Mouse (Mus musculus) E14TG2a.4 (cell line): Measurements from ENCODE around the gene Maats1.
A peak's percentile ranks its signal among the peaks of the same experiment; 100 is the strongest.

Source experiments
- H3K27me3 ChIP-seq: 2 replicates; pipeline ENCODE4 v1.6.1; 2014; ENCODE audit warnings: low read length, control low read depth; ENCODE audit not compliant: insufficient read depth
- H3K36me3 ChIP-seq: 2 replicates; pipeline ENCODE4 v1.6.1; 2014; ENCODE audit warnings: low read length, control low read depth; ENCODE audit not compliant: insufficient read depth
- H3K4me1 ChIP-seq: replicated peaks from 2 replicates; pipeline ENCODE4 v1.6.1; 2014; ENCODE audit warnings: low read depth, low read length, control low read depth
- H3K4me3 ChIP-seq: replicated peaks from 2 replicates; pipeline ENCODE4 v1.5.1; 2014; ENCODE audit warnings: mild to moderate bottlenecking, low read length
- H3K9me3 ChIP-seq: 2 replicates; pipeline ENCODE4 v1.6.1; 2014; ENCODE audit warnings: low read length, control low read depth
- CTCF ChIP-seq: conservative IDR thresholded peaks from 2 replicates; pipeline ENCODE4 v1.5.1; 2014; ENCODE audit warnings: low read length
- NANOG ChIP-seq: IDR thresholded peaks from 2 replicates; pipeline ENCODE4 v1.6.1; 2014; ENCODE audit warnings: borderline replicate concordance, low read length, mixed read lengths
- POU5F1 ChIP-seq: IDR thresholded peaks from 2 replicates; pipeline ENCODE4 v1.6.1; 2014; ENCODE audit warnings: low read length, borderline replicate concordance

Gene Maats1

DNA sequence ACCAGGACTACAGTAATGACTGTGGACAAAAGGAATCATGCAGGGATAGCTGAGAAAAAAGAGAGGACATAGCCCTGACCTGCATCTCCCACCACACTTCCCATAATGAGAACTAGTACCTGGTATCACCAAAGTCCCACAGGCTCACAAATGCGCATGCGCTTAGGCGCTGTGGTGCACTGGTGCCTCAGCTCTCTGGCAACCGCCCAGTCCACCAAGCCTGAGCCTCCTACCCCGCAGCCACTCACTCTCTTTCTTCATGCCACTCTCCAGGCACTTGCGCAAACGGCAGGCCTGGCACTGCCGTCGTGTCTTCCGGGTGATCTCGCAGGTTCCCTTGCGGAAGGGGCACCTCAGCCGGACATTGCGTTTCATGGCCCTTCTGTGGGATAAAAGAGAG, 87.9 kb downstream of the Maats1 start:
- Histone ChIP-seq H3K36me3 (no peaks in the 10 kb centered on the region), H3K9me3 (no peaks in the 10 kb centered on the region), H3K27me3 (peaks cover 70% of the 10 kb centered on the region), H3K4me3 (peak overlapping the region; percentile 75), H3K4me1 (peaks cover 18% of the 10 kb centered on the region)
- TF ChIP-seq CTCF: no peak
- no peak for TF ChIP-seq POU5F1

GRCm38 (mm10) chr16:38250467-38250866, 91.5 kb downstream of the Maats1 start:
- TF ChIP-seq POU5F1 (no peak), NANOG (no peak), CTCF (no peak)
- Histone ChIP-seq H3K9me3 (no peaks in the 10 kb centered on the region), H3K36me3 (no peaks in the 10 kb centered on the region), H3K4me3 (no peak overlapping the region), H3K27me3 (peaks cover 59% of the 10 kb centered on the region), H3K4me1 (peaks cover 27% of the 10 kb centered on the region)

DNA sequence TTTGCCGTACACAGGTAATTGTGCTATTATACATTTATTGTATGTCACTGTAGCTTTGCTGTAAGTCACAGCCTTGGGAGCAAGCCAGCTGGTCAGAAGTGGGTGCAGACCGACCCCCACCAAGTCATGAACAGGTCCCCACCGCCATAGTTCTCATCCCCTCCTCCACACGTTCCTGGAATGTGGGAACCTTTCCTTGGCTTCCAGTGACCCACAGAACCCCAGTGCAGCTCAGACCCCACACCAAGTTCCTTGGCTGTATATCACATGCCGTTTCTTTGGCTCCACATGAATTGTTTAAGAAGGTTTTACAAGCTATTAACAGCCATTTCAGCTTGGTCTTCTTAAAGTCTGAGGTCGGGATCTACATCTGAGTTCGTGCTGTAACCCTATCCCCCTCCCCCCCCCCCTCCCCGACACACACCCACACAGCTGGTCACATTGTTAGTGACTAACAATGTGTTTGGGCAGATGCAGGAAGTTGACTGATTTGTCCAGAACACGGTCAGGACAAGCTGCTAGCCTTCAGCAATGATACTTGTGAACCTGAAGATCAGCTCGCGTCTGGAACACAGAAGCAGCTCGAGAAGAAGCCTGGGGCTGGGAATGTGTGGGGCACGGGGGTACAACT, 93.5 kb downstream of the Maats1 start:
- Histone ChIP-seq H3K4me1 (peaks cover 19% of the 10 kb centered on the region), H3K27me3 (peaks cover 40% of the 10 kb centered on the region), H3K36me3 (no peaks in the 10 kb centered on the region), H3K4me3 (no peak overlapping the region), H3K9me3 (no peaks in the 10 kb centered on the region)
- TF ChIP-seq NANOG: no peak
- no peak for TF ChIP-seq POU5F1
- TF ChIP-seq CTCF: no peak
